Mouse (Mus musculus): ENCODE measurements around the gene Tspo. TPM values are rescaled to one million over a fixed set of nuclear protein-coding genes. Genes with fewer than 3 reads are reported as not detected.

Tspo gene
- polyA plus RNA-seq, 1 experiment from 2014 or later: 24.7 TPM

DNA sequence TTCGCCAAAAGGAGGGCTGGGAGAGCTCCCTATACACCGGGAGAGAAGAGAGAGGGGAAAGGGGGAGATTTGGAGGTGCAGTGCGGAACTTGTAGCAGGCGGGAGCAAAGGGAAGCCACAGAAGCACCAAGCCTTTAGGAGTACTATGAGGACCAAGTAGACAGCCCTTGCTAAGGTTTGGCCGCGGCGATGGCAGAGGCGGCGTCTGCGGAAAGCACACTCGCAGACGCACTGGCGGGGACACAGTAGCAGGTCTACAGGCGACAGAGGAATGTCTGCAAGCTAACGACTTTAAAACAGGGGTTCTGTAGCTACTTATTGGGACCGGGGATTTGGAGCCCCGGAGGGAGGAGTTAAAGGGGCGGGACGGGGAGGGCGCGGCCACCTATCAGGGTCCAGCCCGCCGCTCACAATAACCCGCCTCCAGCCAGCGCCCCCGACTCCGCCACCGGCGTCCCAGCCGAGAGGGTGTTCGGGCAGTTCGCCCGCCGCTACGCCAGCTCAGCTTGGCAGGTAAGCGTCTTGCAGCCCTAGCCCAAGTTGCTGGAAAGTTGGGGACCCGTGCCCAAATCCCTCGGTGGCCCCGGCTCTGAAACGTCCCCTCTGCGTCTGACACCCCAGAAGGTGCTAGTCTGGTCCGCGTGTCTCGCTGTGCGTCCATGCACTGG is 36.8 kb upstream of the Tspo start, which contains the start of gene Bik:
TSS of gene Bik (plus strand) at position 439 of the 668 bp plus-strand sequence.
- H3K4me2 ChIP-seq (ENCODE audit: low read depth, low read length): peak within 1 kb of the TSS; percentile 94
- no peaks in the 10 kb centered on the region for H3K36me3 ChIP-seq (replicated peaks; ENCODE audit: control insufficient read depth, insufficient read depth, low read depth, low read length)
- under 1% methylated on average over 45 of the region's 45 CpGs for WGBS
- H3K27me3 ChIP-seq (ENCODE audit: control insufficient read depth, insufficient read depth, low read length): peaks cover 26% of the 10 kb centered on the region
- H3K4me3 ChIP-seq (ENCODE audit: low read depth, low read length): peak within 1 kb of the TSS; percentile 50
- ATAC-seq (replicated peaks; ENCODE audit: insufficient number of reproducible peaks, low FRiP score, low TSS enrichment, low read depth) (0 out of 2 replicates have a peak, but pooled peaks have one; percentile 71), DNase-seq (ENCODE audit: low spot score) (peak; percentile 73)
- H3K27ac ChIP-seq (replicated peaks; ENCODE audit: low read depth, low read length): no peak within 1 kb of the TSS
- H3K4me1 ChIP-seq (ENCODE audit: control insufficient read depth, insufficient read depth, low read length): peaks cover 4% of the 10 kb centered on the region; the same call in 1 of the 2 replicates
- peak within 1 kb of the TSS; percentile 34 for H3K9ac ChIP-seq (replicated peaks; ENCODE audit: low read length)
- no peaks in the 10 kb centered on the region for H3K9me3 ChIP-seq (replicated peaks; ENCODE audit: control insufficient read depth, low read length)

- H3K4me1 ChIP-seq (ENCODE audit: control insufficient read depth, insufficient read depth, low read length): peaks cover 4% of the 10 kb centered on the region; the same call in 1 of the 2 replicates
- H3K9me3 ChIP-seq (replicated peaks; ENCODE audit: control insufficient read depth, low read length): no peaks in the 10 kb centered on the region
- peak overlapping the region; percentile 34 for H3K9ac ChIP-seq (replicated peaks; ENCODE audit: low read length)
- 1% methylated on average over 26 of the region's 26 CpGs for WGBS
- ATAC-seq (replicated peaks; ENCODE audit: insufficient number of reproducible peaks, low FRiP score, low TSS enrichment, low read depth) (no peak), DNase-seq (ENCODE audit: low spot score) (peak; percentile 12)
- peak overlapping the region; percentile 50 for H3K4me3 ChIP-seq (ENCODE audit: low read depth, low read length)
- H3K4me2 ChIP-seq (ENCODE audit: low read depth, low read length): peak overlapping the region; percentile 94
- peaks cover 26% of the 10 kb centered on the region for H3K27me3 ChIP-seq (ENCODE audit: control insufficient read depth, insufficient read depth, low read length)
- H3K27ac ChIP-seq (replicated peaks; ENCODE audit: low read depth, low read length): no peak overlapping the region
- no peaks in the 10 kb centered on the region for H3K36me3 ChIP-seq (replicated peaks; ENCODE audit: control insufficient read depth, insufficient read depth, low read depth, low read length)
Observed at GRCm38 (mm10) chr15:83527092-83527437, 36.3 kb upstream of the Tspo start.

- H3K9me3 ChIP-seq (replicated peaks; ENCODE audit: control insufficient read depth, low read length): no peaks in the 10 kb centered on the region
- no peak overlapping the region for H3K4me3 ChIP-seq (ENCODE audit: low read depth, low read length)
- WGBS: 63% methylated on average over 2 of the region's 2 CpGs
- H3K27me3 ChIP-seq (ENCODE audit: control insufficient read depth, insufficient read depth, low read length): peaks cover 26% of the 10 kb centered on the region
- ATAC-seq (replicated peaks; ENCODE audit: insufficient number of reproducible peaks, low FRiP score, low TSS enrichment, low read depth) (no peak), DNase-seq (ENCODE audit: low spot score) (no peak)
- peaks cover 4% of the 10 kb centered on the region; the same call in 1 of the 2 replicates for H3K4me1 ChIP-seq (ENCODE audit: control insufficient read depth, insufficient read depth, low read length)
- no peak overlapping the region for H3K4me2 ChIP-seq (ENCODE audit: low read depth, low read length)
- no peaks in the 10 kb centered on the region for H3K36me3 ChIP-seq (replicated peaks; ENCODE audit: control insufficient read depth, insufficient read depth, low read depth, low read length)
- H3K9ac ChIP-seq (replicated peaks; ENCODE audit: low read length): no peak overlapping the region
- no peak overlapping the region for H3K27ac ChIP-seq (replicated peaks; ENCODE audit: low read depth, low read length)
Observed at GRCm38 (mm10) chr15:83527747-83528146, 35.6 kb upstream of the Tspo start.

DNA sequence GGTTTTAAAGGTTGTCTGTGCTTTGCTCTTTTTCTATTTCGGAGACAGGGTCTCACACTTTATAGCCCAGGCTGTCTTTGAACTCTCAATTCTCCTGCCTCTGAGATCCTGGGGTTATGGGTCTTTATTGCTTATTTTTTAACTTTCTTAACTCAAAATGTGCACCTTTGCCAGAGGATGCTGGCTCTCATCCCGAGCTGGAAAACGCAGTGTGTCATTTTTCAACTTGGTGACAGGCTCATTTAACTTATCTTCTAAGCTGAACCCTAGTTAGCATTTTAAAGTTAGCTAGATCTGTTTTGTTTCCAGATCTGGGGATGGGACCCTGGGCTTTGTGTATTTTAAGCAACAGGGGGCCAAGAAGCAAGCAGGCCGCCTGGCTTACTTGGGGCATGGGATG is 34.5 kb upstream of the Tspo start:
- ATAC-seq (replicated peaks; ENCODE audit: insufficient number of reproducible peaks, low FRiP score, low TSS enrichment, low read depth) (no peak), DNase-seq (ENCODE audit: low spot score) (no peak)
- Histone ChIP-seq H3K27ac (replicated peaks; ENCODE audit: low read depth, low read length) (no peak overlapping the region), H3K9ac (replicated peaks; ENCODE audit: low read length) (no peak overlapping the region), H3K4me2 (ENCODE audit: low read depth, low read length) (no peak overlapping the region), H3K36me3 (replicated peaks; ENCODE audit: control insufficient read depth, insufficient read depth, low read depth, low read length) (no peaks in the 10 kb centered on the region), H3K27me3 (ENCODE audit: control insufficient read depth, insufficient read depth, low read length) (peaks cover 26% of the 10 kb centered on the region), H3K4me1 (ENCODE audit: control insufficient read depth, insufficient read depth, low read length) (no peaks in the 10 kb centered on the region), H3K4me3 (ENCODE audit: low read depth, low read length) (no peak overlapping the region), H3K9me3 (replicated peaks; ENCODE audit: control insufficient read depth, low read length) (no peaks in the 10 kb centered on the region)
- 72% methylated on average over 4 of the region's 4 CpGs for WGBS

DNA sequence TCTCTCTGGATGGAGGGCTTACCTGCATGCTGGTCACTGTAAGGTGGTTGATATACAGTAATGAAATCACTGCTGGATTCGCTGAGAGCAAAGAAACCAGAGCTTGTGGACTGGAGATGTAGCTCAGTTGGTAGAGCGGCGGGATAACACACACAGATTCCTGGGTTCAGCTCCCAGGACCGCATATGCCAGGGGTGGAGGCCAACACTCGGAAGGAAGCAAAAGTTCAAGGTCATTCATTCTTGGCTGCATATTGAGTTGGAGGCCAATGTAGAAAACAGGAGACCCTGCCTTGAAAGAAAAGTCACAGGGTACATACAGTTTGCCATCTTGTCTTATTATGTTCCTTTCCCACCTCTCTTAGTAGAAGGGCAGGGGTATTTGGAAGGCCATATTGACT is 33.6 kb upstream of the Tspo start:
- Histone ChIP-seq H3K4me1 (ENCODE audit: control insufficient read depth, insufficient read depth, low read length) (no peaks in the 10 kb centered on the region), H3K4me2 (ENCODE audit: low read depth, low read length) (no peak overlapping the region), H3K4me3 (ENCODE audit: low read depth, low read length) (no peak overlapping the region), H3K9me3 (replicated peaks; ENCODE audit: control insufficient read depth, low read length) (no peaks in the 10 kb centered on the region), H3K9ac (replicated peaks; ENCODE audit: low read length) (no peak overlapping the region), H3K27me3 (ENCODE audit: control insufficient read depth, insufficient read depth, low read length) (peaks cover 26% of the 10 kb centered on the region), H3K36me3 (replicated peaks; ENCODE audit: control insufficient read depth, insufficient read depth, low read depth, low read length) (no peaks in the 10 kb centered on the region), H3K27ac (replicated peaks; ENCODE audit: low read depth, low read length) (no peak overlapping the region)
- ATAC-seq (replicated peaks; ENCODE audit: insufficient number of reproducible peaks, low FRiP score, low TSS enrichment, low read depth): no peak
- WGBS: 77% methylated on average over 5 of the region's 5 CpGs
- DNase-seq (ENCODE audit: low spot score): no peak

- DNase-seq (ENCODE audit: low spot score): no peak
- WGBS: 64% methylated on average over 9 of the region's 9 CpGs
Observed at GRCm38 (mm10) chr15:83530233-83530632, 33.2 kb upstream of the Tspo start.

GRCm38 (mm10) chr15:83530688-83531087 is 32.7 kb upstream of the Tspo start:
- H3K4me3 ChIP-seq (ENCODE audit: low read depth, low read length): no peak overlapping the region
- DNase-seq (ENCODE audit: low spot score) (no peak), ATAC-seq (replicated peaks; ENCODE audit: insufficient number of reproducible peaks, low FRiP score, low TSS enrichment, low read depth) (no peak)
- no peaks in the 10 kb centered on the region for H3K36me3 ChIP-seq (replicated peaks; ENCODE audit: control insufficient read depth, insufficient read depth, low read depth, low read length)
- no peak overlapping the region for H3K27ac ChIP-seq (replicated peaks; ENCODE audit: low read depth, low read length)
- H3K4me1 ChIP-seq (ENCODE audit: control insufficient read depth, insufficient read depth, low read length): no peaks in the 10 kb centered on the region
- no peaks in the 10 kb centered on the region for H3K9me3 ChIP-seq (replicated peaks; ENCODE audit: control insufficient read depth, low read length)
- WGBS: 81% methylated on average over 6 of the region's 6 CpGs
- H3K27me3 ChIP-seq (ENCODE audit: control insufficient read depth, insufficient read depth, low read length): peaks cover 25% of the 10 kb centered on the region
- H3K4me2 ChIP-seq (ENCODE audit: low read depth, low read length): no peak overlapping the region
- no peak overlapping the region for H3K9ac ChIP-seq (replicated peaks; ENCODE audit: low read length)

More at GRCm38 (mm10) chr15:83530233-83530632, 33.2 kb upstream of the Tspo start:
- no peaks in the 10 kb centered on the region for H3K36me3 ChIP-seq (replicated peaks; ENCODE audit: control insufficient read depth, insufficient read depth, low read depth, low read length)
- no peak overlapping the region for H3K4me3 ChIP-seq (ENCODE audit: low read depth, low read length)
- no peak overlapping the region for H3K4me2 ChIP-seq (ENCODE audit: low read depth, low read length)
- no peaks in the 10 kb centered on the region for H3K9me3 ChIP-seq (replicated peaks; ENCODE audit: control insufficient read depth, low read length)
- H3K4me1 ChIP-seq (ENCODE audit: control insufficient read depth, insufficient read depth, low read length): no peaks in the 10 kb centered on the region
- H3K9ac ChIP-seq (replicated peaks; ENCODE audit: low read length): no peak overlapping the region
- peaks cover 26% of the 10 kb centered on the region for H3K27me3 ChIP-seq (ENCODE audit: control insufficient read depth, insufficient read depth, low read length)
- no peak overlapping the region for H3K27ac ChIP-seq (replicated peaks; ENCODE audit: low read depth, low read length)
- ATAC-seq (replicated peaks; ENCODE audit: insufficient number of reproducible peaks, low FRiP score, low TSS enrichment, low read depth): no peak

DNA sequence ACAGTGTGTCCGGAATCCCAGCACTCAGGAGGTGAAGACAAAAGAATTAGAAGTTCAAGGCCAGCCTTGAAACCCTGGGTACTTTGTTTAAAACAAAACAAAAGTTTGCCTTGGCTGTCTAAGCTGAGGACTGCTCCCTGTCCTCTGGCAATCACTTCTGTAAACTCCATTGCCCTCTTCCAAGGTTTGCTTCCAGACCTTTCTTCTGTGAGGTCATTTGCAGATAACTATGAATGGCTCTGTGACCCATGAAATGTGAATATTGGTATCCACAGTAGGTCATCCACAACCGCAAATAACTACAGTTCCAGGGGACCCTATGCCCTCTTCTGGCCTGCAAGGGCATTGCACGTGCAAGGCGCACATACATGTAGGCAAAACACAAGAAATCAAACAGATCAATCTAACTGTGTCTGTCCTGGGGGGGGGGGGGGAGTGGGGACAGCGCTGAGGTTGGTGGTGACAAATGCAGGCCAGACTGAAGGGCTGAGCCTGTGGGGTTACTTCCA is 31.4 kb upstream of the Tspo start:
- 83% methylated on average over 5 of the region's 5 CpGs for WGBS
- no peak overlapping the region for H3K4me2 ChIP-seq (ENCODE audit: low read depth, low read length)
- no peak overlapping the region for H3K9ac ChIP-seq (replicated peaks; ENCODE audit: low read length)
- H3K27me3 ChIP-seq (ENCODE audit: control insufficient read depth, insufficient read depth, low read length): peaks cover 13% of the 10 kb centered on the region
- H3K4me3 ChIP-seq (ENCODE audit: low read depth, low read length): no peak overlapping the region
- H3K27ac ChIP-seq (replicated peaks; ENCODE audit: low read depth, low read length): no peak overlapping the region
- no peaks in the 10 kb centered on the region for H3K36me3 ChIP-seq (replicated peaks; ENCODE audit: control insufficient read depth, insufficient read depth, low read depth, low read length)
- no peak for ATAC-seq (replicated peaks; ENCODE audit: insufficient number of reproducible peaks, low FRiP score, low TSS enrichment, low read depth)
- DNase-seq (ENCODE audit: low spot score): no peak
- no peaks in the 10 kb centered on the region for H3K4me1 ChIP-seq (ENCODE audit: control insufficient read depth, insufficient read depth, low read length)
- H3K9me3 ChIP-seq (replicated peaks; ENCODE audit: control insufficient read depth, low read length): no peaks in the 10 kb centered on the region

Data from embryonic facial prominence, embryonic 11.5 days (tissue).